Mouse (Mus musculus): Measurements from ENCODE around the gene Slc4a1ap.

- TF ChIP-seq CTCF (IDR thresholded peaks at IDR 0.05; ENCODE audit: low read depth, low read length) = no peak
- no peak for TF ChIP-seq POLR2A (IDR thresholded peaks at IDR 0.05; ENCODE audit: insufficient read depth, low read length)
- TF ChIP-seq EP300 (IDR thresholded peaks at IDR 0.05; ENCODE audit: insufficient read depth, low read depth, low read length) = no peak
These were observed 56.5 kb downstream of the Slc4a1ap start for GRCm38 (mm10) chr5:31583261-31583660.
